Mouse (Mus musculus) bone marrow, adult 2 months (tissue): ENCODE measurements around the gene Afmid. TPM values are rescaled to one million over a fixed set of nuclear protein-coding genes. Genes with fewer than 3 reads are reported as not detected.

Source experiments
- H3K27ac ChIP-seq: fragments of 200-500 bp; 2 replicates; pipeline ENCODE4 v1.5.1; 2012; ENCODE audit warnings: low read depth, mild to moderate bottlenecking, control low read depth, inconsistent platforms, low read length; ENCODE audit not compliant: control insufficient read depth, poor library complexity, insufficient read depth
- H3K4me1 ChIP-seq: fragments of 200-500 bp; 2 replicates; pipeline ENCODE4 v1.6.1; 2011; ENCODE audit warnings: low read length; ENCODE audit not compliant: control insufficient read depth, insufficient read depth
- H3K4me3 ChIP-seq: fragments of 200-500 bp; replicated peaks from 2 replicates; pipeline ENCODE3; 2011; ENCODE audit warnings: mild to moderate bottlenecking, low read depth, low read length, control low read depth; ENCODE audit not compliant: control insufficient read depth
- CTCF ChIP-seq: fragments of 200-500 bp; IDR thresholded peaks from 2 replicates; pipeline ENCODE4 v1.5.1; 2011; ENCODE audit warnings: low read length, control low read depth; ENCODE audit not compliant: control insufficient read depth, insufficient read depth
- POLR2A ChIP-seq: fragments of 200-500 bp; IDR thresholded peaks from 2 replicates; pipeline ENCODE4 v1.6.1; 2011; ENCODE audit warnings: low read depth, mild to moderate bottlenecking, control low read depth, low read length, borderline replicate concordance; ENCODE audit not compliant: control insufficient read depth
- WGBS: fragments of 180-500 bp; shearing (Covaris S2); methylation state at CpG from one replicate; pipeline ENCODE4 v1.1.7; 2018; 5-methylcytosine and 5-hydroxymethylcytosine counted together
- polyA plus RNA-seq: library from polyadenylated mRNA; stranded (reverse); fragments of >200 nt; gene quantifications from 2 replicates; pipeline ENCODE4 v1.2.4, GENCODE M21; 2011; ENCODE audit warnings: low replicate concordance; ENCODE audit not compliant: missing spikeins, insufficient read depth, insufficient read length

Gene Afmid
- polyA plus RNA-seq, 1 experiment = 21.8 TPM

GRCm38 (mm10) chr11:117871911-117872584 is 46.3 kb downstream of the Afmid start:
- TF ChIP-seq POLR2A (no peak), CTCF (no peak)
- no peak overlapping the region for H3K4me3 ChIP-seq
- peak overlapping the region; percentile 32 for H3K27ac ChIP-seq
- H3K4me1 ChIP-seq = no peaks in the 10 kb centered on the region
- WGBS = 29% methylated on average over 12 of the region's 12 CpGs

GRCm38 (mm10) chr11:117872861-117873608 is 47.3 kb downstream of the Afmid start, which contains the start of gene Tha1:
Tha1 (minus strand) TSS chr11:117873481.
- 1% methylated on average over 51 of the region's 51 CpGs for WGBS
- peak within 1 kb of the TSS; percentile 62 for H3K27ac ChIP-seq
- peaks cover 2% of the 10 kb centered on the region for H3K4me1 ChIP-seq
- peak within 1 kb of the TSS; percentile 53 for H3K4me3 ChIP-seq
- TF ChIP-seq CTCF (no peak), POLR2A (peak; percentile 29; the same call in 1 of the 2 replicates)

- TF ChIP-seq CTCF (peak; percentile 33; the same call in 1 of the 2 replicates), POLR2A (no peak)
- peaks cover 4% of the 10 kb centered on the region for H3K4me1 ChIP-seq
- 57% methylated on average over 4 of the region's 4 CpGs for WGBS
- no peak overlapping the region for H3K27ac ChIP-seq
- H3K4me3 ChIP-seq = no peak overlapping the region
Observed at GRCm38 (mm10) chr11:117874419-117874818, 48.7 kb downstream of the Afmid start.

DNA sequence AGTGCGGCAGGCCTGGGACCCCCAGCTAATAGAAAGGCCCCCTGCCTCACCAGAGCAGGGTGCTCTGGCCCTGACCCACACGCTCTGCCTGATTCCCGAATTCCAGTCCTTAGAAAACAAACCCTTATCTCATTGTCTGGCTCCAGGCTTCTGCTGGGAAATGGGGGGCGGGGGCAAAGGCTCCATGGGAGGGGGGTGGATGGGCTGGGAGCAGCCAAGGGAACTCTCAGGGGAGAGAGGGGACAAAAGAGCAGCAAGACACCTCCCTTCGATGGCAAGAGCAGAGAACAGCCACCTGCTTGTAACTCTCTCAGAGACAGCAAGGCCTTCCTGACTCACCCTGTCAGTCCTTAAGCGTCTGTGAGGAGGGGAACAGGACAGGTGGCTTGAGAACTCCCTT is 50.0 kb downstream of the Afmid start:
- WGBS = 78% methylated on average over 6 of the region's 6 CpGs
- H3K4me1 ChIP-seq = peaks cover 9% of the 10 kb centered on the region
- no peak overlapping the region for H3K4me3 ChIP-seq
- no peak overlapping the region for H3K27ac ChIP-seq
- TF ChIP-seq CTCF = no peak
- no peak for TF ChIP-seq POLR2A

GRCm38 (mm10) chr11:117877917-117878745 is 52.4 kb downstream of the Afmid start:
- 6% methylated on average over 13 of the region's 13 CpGs for WGBS
- H3K4me1 ChIP-seq = peaks cover 11% of the 10 kb centered on the region
- TF ChIP-seq CTCF (no peak), POLR2A (peak; percentile 25; the same call in 1 of the 2 replicates)
- no peak overlapping the region for H3K4me3 ChIP-seq
- peak overlapping the region; percentile 54; the same call in 1 of the 2 replicates for H3K27ac ChIP-seq

- 3% methylated on average over 8 of the region's 8 CpGs for WGBS
- Histone ChIP-seq H3K4me3 (no peak overlapping the region), H3K27ac (peak overlapping the region; percentile 2; the same call in 1 of the 2 replicates), H3K4me1 (peaks cover 11% of the 10 kb centered on the region)
- TF ChIP-seq CTCF (no peak), POLR2A (no peak)
Observed at GRCm38 (mm10) chr11:117878892-117879291, 53.2 kb downstream of the Afmid start.

GRCm38 (mm10) chr11:117879676-117880075 is 54.0 kb downstream of the Afmid start:
- no peak overlapping the region for H3K27ac ChIP-seq
- no peak overlapping the region for H3K4me3 ChIP-seq
- H3K4me1 ChIP-seq = peaks cover 11% of the 10 kb centered on the region
- TF ChIP-seq CTCF (no peak), POLR2A (no peak)
- WGBS = 70% methylated on average over 6 of the region's 6 CpGs

DNA sequence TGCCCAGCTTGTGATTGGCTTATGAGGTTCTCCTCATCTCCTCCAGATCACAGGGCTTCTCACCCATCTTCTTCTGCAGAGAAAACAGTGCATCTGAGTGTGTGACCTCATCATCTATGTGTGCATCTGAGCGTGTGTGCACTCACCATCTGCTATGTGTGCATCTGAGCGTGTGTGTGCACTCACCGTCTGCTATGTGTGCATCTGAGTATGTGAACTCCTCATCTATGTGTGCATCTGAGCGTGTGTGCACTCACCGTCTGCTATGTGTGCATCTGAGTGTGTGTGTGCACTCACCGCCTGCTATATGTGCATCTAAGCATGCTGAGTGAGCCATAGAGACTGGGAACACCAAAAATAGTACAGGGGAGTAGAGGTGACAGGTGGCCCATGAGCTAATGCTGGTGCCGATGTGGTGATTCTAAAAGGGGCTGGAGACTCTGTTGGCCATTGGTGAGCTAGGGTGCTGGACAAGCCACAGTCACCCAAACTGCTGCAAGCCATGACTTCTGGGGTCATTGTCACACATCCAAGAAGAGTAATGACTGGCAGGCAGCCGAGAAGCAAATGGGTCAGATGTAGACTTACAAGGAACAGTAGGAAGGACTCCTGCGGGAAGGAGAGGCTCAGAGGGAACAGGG is 54.7 kb downstream of the Afmid start:
- Histone ChIP-seq H3K4me1 (peaks cover 11% of the 10 kb centered on the region), H3K4me3 (no peak overlapping the region), H3K27ac (peak overlapping the region; percentile 4; the same call in 1 of the 2 replicates)
- TF ChIP-seq CTCF (no peak), POLR2A (no peak)
- 79% methylated on average over 9 of the region's 9 CpGs for WGBS
